Mouse (Mus musculus) midbrain, embryonic 13.5 days (tissue): ENCODE measurements at regions not wholly inside any gene's neighbourhood (a gene's known extent, or its start where the extent isn't known, plus 50 kb on each side); places are given as distances from the start of the nearest gene placed in this dataset.

Source experiments
- ATAC-seq: fragments of 200-750 bp; cut with Nextera tagmentation; 2 replicates; pipeline ENCODE4 v1.8.0; 2017; ENCODE audit warnings: mild to moderate bottlenecking, moderate TSS enrichment, moderate library complexity
- H3K27ac ChIP-seq: fragments of 300-500 bp; sonication (generic); 2 replicates; pipeline ENCODE4 v1.5.1; 2015; ENCODE audit warnings: inconsistent platforms, mild to moderate bottlenecking, moderate library complexity
- H3K27me3 ChIP-seq: fragments of 300-500 bp; sonication (generic); 2 replicates; pipeline ENCODE4 v1.6.1; 2015; ENCODE audit warnings: mild to moderate bottlenecking, inconsistent platforms
- H3K36me3 ChIP-seq: fragments of 300-500 bp; sonication (generic); 2 replicates; pipeline ENCODE4 v1.6.1; 2015; ENCODE audit warnings: mild to moderate bottlenecking, inconsistent platforms
- H3K4me1 ChIP-seq: fragments of 300-500 bp; sonication (generic); replicated peaks from 2 replicates; pipeline ENCODE4 v1.6.1; 2015; ENCODE audit warnings: inconsistent platforms
- H3K4me2 ChIP-seq: fragments of 300-500 bp; sonication (generic); replicated peaks from 2 replicates; pipeline ENCODE4 v1.6.1; 2015; ENCODE audit warnings: moderate library complexity, mild to moderate bottlenecking, inconsistent platforms
- H3K4me3 ChIP-seq: fragments of 300-500 bp; sonication (generic); replicated peaks from 2 replicates; pipeline ENCODE4 v1.5.1; 2015; ENCODE audit warnings: mild to moderate bottlenecking, inconsistent platforms
- H3K9ac ChIP-seq: fragments of 300-500 bp; sonication (generic); replicated peaks from 2 replicates; pipeline ENCODE4 v1.6.1; 2015; ENCODE audit warnings: mild to moderate bottlenecking, inconsistent platforms
- H3K9me3 ChIP-seq: fragments of 300-500 bp; sonication (generic); 2 replicates; pipeline ENCODE4 v1.6.1; 2016; ENCODE audit warnings: mild to moderate bottlenecking, inconsistent platforms
- WGBS: fragments of 180-500 bp; shearing (Covaris S2); methylation state at CpG from one replicate; pipeline ENCODE4 v1.1.7; 2015; 5-methylcytosine and 5-hydroxymethylcytosine counted together

DNA sequence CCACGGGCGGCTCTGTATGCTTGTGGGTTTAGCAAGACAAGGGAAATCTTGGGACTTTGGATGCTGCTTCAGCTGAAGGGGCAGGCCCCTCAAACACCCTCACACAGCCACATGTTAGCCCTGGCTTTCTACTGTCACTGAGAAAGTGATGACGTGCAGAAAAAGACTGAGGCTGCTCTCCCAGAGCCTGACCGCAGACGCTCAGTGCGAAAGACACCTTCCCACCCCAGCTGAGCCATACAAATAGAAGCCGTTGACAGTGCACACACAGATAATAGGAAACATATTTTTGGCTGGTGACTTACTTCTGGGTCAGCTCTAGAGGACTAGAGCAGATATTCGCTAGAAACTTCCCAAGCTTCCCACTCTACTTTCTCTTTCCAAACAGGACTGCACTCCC, 61.0 kb upstream of the Nudt7 start:
- Histone ChIP-seq H3K9ac (no peak overlapping the region), H3K4me2 (no peak overlapping the region), H3K4me3 (no peak overlapping the region), H3K9me3 (no peaks in the 10 kb centered on the region), H3K27me3 (no peaks in the 10 kb centered on the region), H3K36me3 (no peaks in the 10 kb centered on the region), H3K27ac (no peak overlapping the region), H3K4me1 (no peaks in the 10 kb centered on the region)
- 89% methylated on average over 8 of the region's 8 CpGs for WGBS
- no peak for ATAC-seq

GRCm38 (mm10) chr8:114074122-114074521, 59.2 kb upstream of the Nudt7 start:
- H3K4me2 ChIP-seq: no peak overlapping the region
- WGBS: 86% methylated on average over 2 of the region's 2 CpGs
- no peak for ATAC-seq
- H3K4me1 ChIP-seq: no peaks in the 10 kb centered on the region
- H3K4me3 ChIP-seq: no peak overlapping the region
- H3K9ac ChIP-seq: no peak overlapping the region
- no peaks in the 10 kb centered on the region for H3K9me3 ChIP-seq
- no peaks in the 10 kb centered on the region for H3K36me3 ChIP-seq
- H3K27ac ChIP-seq: no peak overlapping the region
- no peaks in the 10 kb centered on the region for H3K27me3 ChIP-seq

DNA sequence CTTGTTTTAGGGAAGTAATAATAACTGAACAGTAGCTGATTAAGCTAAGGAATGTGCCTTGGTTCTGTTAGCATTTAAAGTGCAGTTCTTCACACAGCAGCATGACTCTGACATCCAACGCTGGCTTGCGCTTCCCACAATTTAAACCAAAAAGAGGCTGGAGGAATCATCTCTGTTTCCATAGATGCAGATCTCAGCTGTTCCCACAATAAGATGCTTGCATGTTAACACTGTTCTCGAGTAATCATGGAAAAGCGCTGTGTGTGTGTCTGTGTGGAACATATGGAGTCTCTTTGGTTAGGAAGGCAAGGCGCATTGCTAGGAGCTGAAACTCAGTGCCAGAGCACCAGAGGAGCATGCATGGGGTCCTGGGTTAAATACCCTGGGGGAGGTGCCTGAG, 56.7 kb upstream of the Nudt7 start:
- no peak overlapping the region for H3K4me3 ChIP-seq

DNA sequence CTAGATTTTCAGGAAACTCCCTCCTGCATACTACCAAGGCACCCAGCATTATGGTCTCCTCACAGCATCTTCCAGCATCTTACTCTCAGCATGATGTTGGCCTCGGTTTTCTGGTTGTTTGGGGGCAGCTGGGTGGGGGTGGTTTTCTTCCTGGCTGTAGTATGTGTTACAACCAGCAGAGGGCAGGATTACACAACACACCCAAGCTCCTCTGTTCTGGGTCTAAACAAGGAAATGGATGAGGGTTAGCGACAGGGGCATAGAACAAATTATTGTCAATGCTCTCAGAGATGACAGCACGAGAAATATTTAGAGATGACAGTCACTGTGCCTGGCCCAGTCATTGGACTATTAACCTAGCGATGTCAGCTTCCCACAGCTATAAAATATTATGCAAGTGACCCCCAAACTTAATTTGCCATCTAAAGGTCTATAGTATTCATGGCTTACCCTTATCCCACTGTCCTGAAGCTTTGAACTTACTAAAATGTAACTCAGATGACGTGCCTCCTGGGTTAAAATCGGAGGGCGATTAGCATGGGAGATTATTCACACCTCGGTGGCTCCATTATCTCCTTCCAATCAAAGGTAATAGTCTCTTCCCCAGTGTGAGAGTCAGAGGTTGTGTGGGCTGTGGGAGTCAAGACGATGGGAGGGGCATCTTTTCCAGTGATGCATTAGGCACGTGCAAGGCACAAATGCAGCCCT, 52.2 kb upstream of the Nudt7 start:
- Histone ChIP-seq H3K27me3 (no peaks in the 10 kb centered on the region), H3K4me3 (no peak overlapping the region), H3K27ac (0 out of 2 replicates have a peak overlapping the region, but pooled peaks have one; percentile 2), H3K36me3 (no peaks in the 10 kb centered on the region), H3K4me2 (no peak overlapping the region; the same call in 1 of the 2 replicates), H3K4me1 (peaks cover 8% of the 10 kb centered on the region), H3K9me3 (no peaks in the 10 kb centered on the region), H3K9ac (no peak overlapping the region)
- peak; percentile 83 for ATAC-seq
- 6% methylated on average over 10 of the region's 10 CpGs for WGBS

More for the DNA sequence above, 56.7 kb upstream of the Nudt7 start:
- H3K4me2 ChIP-seq: no peak overlapping the region
- no peak for ATAC-seq
- H3K4me1 ChIP-seq: peaks cover 4% of the 10 kb centered on the region; the same call in 1 of the 2 replicates
- H3K9me3 ChIP-seq: no peaks in the 10 kb centered on the region
- WGBS: 94% methylated on average over 5 of the region's 5 CpGs
- H3K27me3 ChIP-seq: no peaks in the 10 kb centered on the region
- H3K9ac ChIP-seq: no peak overlapping the region
- no peak overlapping the region for H3K27ac ChIP-seq
- no peaks in the 10 kb centered on the region for H3K36me3 ChIP-seq

DNA sequence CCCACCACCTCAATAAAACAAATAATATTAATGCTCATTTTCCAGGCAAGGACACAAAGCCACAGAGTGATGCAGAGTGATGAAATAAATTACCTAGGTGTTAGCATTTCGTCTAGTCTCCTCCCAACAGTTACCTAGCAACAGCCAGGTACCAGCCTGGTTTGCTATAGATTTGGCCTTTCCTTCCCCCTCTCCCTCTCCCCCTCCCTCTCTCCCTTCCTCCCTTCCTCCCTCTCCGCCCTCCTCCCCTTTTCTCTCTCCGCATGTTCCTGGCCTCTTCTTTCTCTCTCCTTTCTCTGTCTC, 51.6 kb upstream of the Nudt7 start:
- Histone ChIP-seq H3K4me3 (no peak overlapping the region), H3K27me3 (no peaks in the 10 kb centered on the region), H3K4me1 (peaks cover 8% of the 10 kb centered on the region), H3K36me3 (no peaks in the 10 kb centered on the region), H3K9ac (no peak overlapping the region), H3K4me2 (no peak overlapping the region; the same call in 1 of the 2 replicates), H3K27ac (no peak overlapping the region), H3K9me3 (no peaks in the 10 kb centered on the region)
- WGBS: 49% methylated on average over 3 of the region's 3 CpGs
- ATAC-seq: no peak
